Mouse (Mus musculus) small intestine, adult 2 months (tissue): Measurements from ENCODE around the gene Slc30a7. TPM values are rescaled to one million over a fixed set of nuclear protein-coding genes. Genes with fewer than 3 reads are reported as not detected.

Experiments
- H3K27ac ChIP-seq: fragments of 200-500 bp; 2 replicates; pipeline ENCODE4 v1.5.1; 2012; ENCODE audit warnings: low read depth, low read length, control low read depth, inconsistent platforms; ENCODE audit not compliant: insufficient read depth
- H3K27me3 ChIP-seq: fragments of 200-500 bp; 2 replicates; pipeline ENCODE4 v1.6.1; 2012; ENCODE audit warnings: mild to moderate bottlenecking, moderate library complexity, low read length, inconsistent platforms; ENCODE audit not compliant: control insufficient read depth, insufficient read depth
- H3K36me3 ChIP-seq: fragments of 200-500 bp; 2 replicates; pipeline ENCODE4 v1.6.1; 2012; ENCODE audit warnings: mild to moderate bottlenecking, low read length, control low read depth, inconsistent platforms; ENCODE audit not compliant: control insufficient read depth, insufficient read depth
- H3K4me1 ChIP-seq: fragments of 200-500 bp; 2 replicates; pipeline ENCODE4 v1.6.1; 2012; ENCODE audit warnings: low read length, inconsistent platforms, mixed read lengths; ENCODE audit not compliant: control insufficient read depth, insufficient read depth, insufficient read length
- H3K4me3 ChIP-seq: fragments of 200-500 bp; 2 replicates; pipeline ENCODE4 v1.5.1; 2012; ENCODE audit warnings: low read depth, mild to moderate bottlenecking, control low read depth, inconsistent platforms, low read length, moderate library complexity
- CTCF ChIP-seq: fragments of 200-500 bp; IDR thresholded peaks from 2 replicates; pipeline ENCODE4 v1.5.1; 2012; ENCODE audit warnings: low read depth, mild to moderate bottlenecking, control low read depth, inconsistent platforms, low read length, moderate library complexity, mixed read lengths; ENCODE audit not compliant: insufficient replicate concordance, insufficient read length; ENCODE audit errors: extremely low read depth
- POLR2A ChIP-seq: fragments of 200-500 bp; IDR thresholded peaks from 2 replicates; pipeline ENCODE4 v1.6.1; 2012; ENCODE audit warnings: low read depth, mild to moderate bottlenecking, control low read depth, inconsistent platforms, low read length, moderate library complexity
- WGBS: fragments of 180-500 bp; shearing (Covaris S2); methylation state at CpG from one replicate; pipeline ENCODE4 v1.1.7; 2018; 5-methylcytosine and 5-hydroxymethylcytosine counted together
- polyA plus RNA-seq: library from polyadenylated mRNA; depleted of rRNA; stranded (reverse); fragments of >200 nt; gene quantifications from 2 replicates; pipeline ENCODE4 v1.2.3, GENCODE M21; 2012; rRNA removed

Slc30a7 gene
- polyA plus RNA-seq, 1 experiment, result 7.8 TPM

- 87% methylated on average over 9 of the region's 9 CpGs for WGBS
- no peak overlapping the region for H3K27ac ChIP-seq
- H3K36me3 ChIP-seq, result peaks cover 17% of the 10 kb centered on the region
- H3K27me3 ChIP-seq, result no peaks in the 10 kb centered on the region
- no peaks in the 10 kb centered on the region for H3K4me1 ChIP-seq
- H3K4me3 ChIP-seq, result no peak overlapping the region
- TF ChIP-seq CTCF (no peak), POLR2A (no peak)
These were observed 104.8 kb downstream of the Slc30a7 start for GRCm38 (mm10) chr3:115902301-115902956.

- Histone ChIP-seq H3K4me1 (no peaks in the 10 kb centered on the region), H3K27me3 (no peaks in the 10 kb centered on the region), H3K27ac (no peak overlapping the region), H3K4me3 (no peak overlapping the region), H3K36me3 (peaks cover 13% of the 10 kb centered on the region)
- TF ChIP-seq CTCF (no peak), POLR2A (no peak)
- 90% methylated on average over 3 of the region's 3 CpGs for WGBS
These were observed 108.8 kb downstream of the Slc30a7 start for GRCm38 (mm10) chr3:115898354-115898948.

- Histone ChIP-seq H3K4me3 (no peak overlapping the region), H3K27ac (no peak overlapping the region), H3K27me3 (no peaks in the 10 kb centered on the region), H3K36me3 (peaks cover 13% of the 10 kb centered on the region), H3K4me1 (0 out of 2 replicates have a peak, but pooled peaks cover 2% of the 10 kb centered on the region)
- no peak for TF ChIP-seq POLR2A
- WGBS, result 93% methylated on average over 2 of the region's 2 CpGs
These were observed 114.0 kb downstream of the Slc30a7 start for GRCm38 (mm10) chr3:115893166-115893565.

GRCm38 (mm10) chr3:115892341-115892740 lies 114.9 kb downstream of the Slc30a7 start:
- Histone ChIP-seq H3K4me1 (0 out of 2 replicates have a peak, but pooled peaks cover 2% of the 10 kb centered on the region), H3K27ac (no peak overlapping the region), H3K4me3 (no peak overlapping the region), H3K27me3 (no peaks in the 10 kb centered on the region), H3K36me3 (peaks cover 13% of the 10 kb centered on the region)
- TF ChIP-seq CTCF (no peak), POLR2A (no peak)
- 59% methylated on average over 4 of the region's 4 CpGs for WGBS

Other genes starting within 250 kb of the Slc30a7 start
- gene Dph5, start 119.6 kb downstream of the Slc30a7 start, polyA plus RNA-seq, result 0.42 and 0.94 TPM in 2 replicates
- 1.5 and 2.5 TPM in 2 replicates for gene Extl2, start 56 bp upstream of the Slc30a7 start, polyA plus RNA-seq
- 1.0 and 1.1 TPM in 2 replicates for gene Vcam1, start 122.3 kb upstream of the Slc30a7 start, polyA plus RNA-seq
- gene Gpr88, start 246.1 kb upstream of the Slc30a7 start, polyA plus RNA-seq, result 0.63 and 0.83 TPM in 2 replicates